Mouse (Mus musculus) liver, embryonic 14.5 days (tissue): Measurements from ENCODE around the gene Pde1a.

Experiments used
- CTCF ChIP-seq: IDR thresholded peaks from 2 replicates; pipeline ENCODE4 v1.5.1; 2016; ENCODE audit warnings: antibody characterized with exemption, low read depth, control low read depth
- EP300 ChIP-seq: IDR thresholded peaks from 2 replicates; pipeline ENCODE4 v1.6.1; 2016; ENCODE audit warnings: antibody characterized with exemption, low read depth

DNA sequence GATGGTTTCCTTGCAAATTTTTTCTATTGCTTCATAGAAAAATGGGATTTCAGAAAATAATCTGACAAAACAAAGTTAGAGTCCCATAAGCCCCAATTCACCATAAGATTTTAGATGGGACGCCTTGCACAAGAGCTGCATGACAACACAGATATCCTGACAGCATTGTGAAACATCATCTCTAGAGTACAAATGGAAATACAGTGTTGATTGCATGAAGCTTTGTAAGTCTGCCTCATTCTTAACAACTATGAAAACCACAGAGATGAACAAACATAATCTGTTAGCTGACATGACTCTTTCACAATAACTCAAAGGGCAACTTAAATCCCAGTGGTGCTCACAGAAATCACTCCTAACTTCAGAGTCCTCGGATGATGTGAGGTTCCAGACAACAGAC lies 29.5 kb upstream of the Pde1a start:
- no peak for TF ChIP-seq CTCF
- no peak for TF ChIP-seq EP300
